Mouse (Mus musculus) embryonic facial prominence, embryonic 11.5 days (tissue): ENCODE data around the gene Zyg11a. TPM values are rescaled to one million over a fixed set of nuclear protein-coding genes. Genes with fewer than 3 reads are reported as not detected.
"Not testable (repeated sequence)": the region's sequence is repeated elsewhere in the genome, so short reads cannot be mapped to it uniquely, and the experiment has no call there.

Experiments used
- ATAC-seq: fragments of 200-750 bp; cut with Nextera tagmentation; replicated peaks from 2 replicates; pipeline ENCODE4 v1.8.0; 2017; ENCODE audit warnings: low read depth; ENCODE audit not compliant: insufficient number of reproducible peaks, low FRiP score, low TSS enrichment
- DNase-seq: peaks from one replicate; pipeline ENCODE4 v3.0.0-alpha.2; 2015; ENCODE audit warnings: low spot score
- H3K27ac ChIP-seq: fragments of 300-500 bp; sonication (generic); replicated peaks from 2 replicates; pipeline ENCODE4 v1.5.1; 2014; ENCODE audit warnings: mild to moderate bottlenecking, low read depth, low read length, control low read depth
- H3K27me3 ChIP-seq: fragments of 300-500 bp; sonication (generic); 2 replicates; pipeline ENCODE4 v1.6.1; 2014; ENCODE audit warnings: mild to moderate bottlenecking, low read length, moderate library complexity, mixed read lengths; ENCODE audit not compliant: control insufficient read depth, insufficient read depth
- H3K36me3 ChIP-seq: fragments of 300-500 bp; sonication (generic); replicated peaks from 2 replicates; pipeline ENCODE4 v1.6.1; 2014; ENCODE audit warnings: low read depth, mild to moderate bottlenecking, low read length, moderate library complexity, mixed read lengths; ENCODE audit not compliant: control insufficient read depth, insufficient read depth
- H3K4me1 ChIP-seq: fragments of 300-500 bp; sonication (generic); 2 replicates; pipeline ENCODE4 v1.6.1; 2014; ENCODE audit warnings: low read length, mixed read lengths; ENCODE audit not compliant: control insufficient read depth, insufficient read depth
- H3K4me2 ChIP-seq: fragments of 300-500 bp; sonication (generic); 2 replicates; pipeline ENCODE4 v1.6.1; 2014; ENCODE audit warnings: low read depth, mild to moderate bottlenecking, control low read depth, low read length, moderate library complexity
- H3K4me3 ChIP-seq: fragments of 300-500 bp; sonication (generic); 2 replicates; pipeline ENCODE4 v1.5.1; 2014; ENCODE audit warnings: low read depth, low read length, control low read depth
- H3K9ac ChIP-seq: fragments of 300-500 bp; sonication (generic); replicated peaks from 2 replicates; pipeline ENCODE4 v1.6.1; 2014; ENCODE audit warnings: mild to moderate bottlenecking, control low read depth, low read length
- H3K9me3 ChIP-seq: fragments of 300-500 bp; sonication (generic); replicated peaks from 2 replicates; pipeline ENCODE4 v1.6.1; 2016; ENCODE audit warnings: mild to moderate bottlenecking, low read length, inconsistent platforms, mixed read lengths; ENCODE audit not compliant: control insufficient read depth
- WGBS: fragments of 180-500 bp; shearing (Covaris S2); extraction: QIAGEN DNeasy Blood & Tissue Kit; methylation state at CpG from one replicate; pipeline ENCODE4 v1.1.7; 2014; 5-methylcytosine and 5-hydroxymethylcytosine counted together
- polyA plus RNA-seq: library from polyadenylated mRNA; unstranded; fragments of >200 nt; fragmentation: Nextera tagmentation; extraction: Ambion mirVana; gene quantifications from 2 replicates; pipeline ENCODE4 v1.2.1, GENCODE M21; 2014

The Zyg11a gene
- polyA plus RNA-seq, 1 experiment from 2014 or later, result not detected

DNA sequence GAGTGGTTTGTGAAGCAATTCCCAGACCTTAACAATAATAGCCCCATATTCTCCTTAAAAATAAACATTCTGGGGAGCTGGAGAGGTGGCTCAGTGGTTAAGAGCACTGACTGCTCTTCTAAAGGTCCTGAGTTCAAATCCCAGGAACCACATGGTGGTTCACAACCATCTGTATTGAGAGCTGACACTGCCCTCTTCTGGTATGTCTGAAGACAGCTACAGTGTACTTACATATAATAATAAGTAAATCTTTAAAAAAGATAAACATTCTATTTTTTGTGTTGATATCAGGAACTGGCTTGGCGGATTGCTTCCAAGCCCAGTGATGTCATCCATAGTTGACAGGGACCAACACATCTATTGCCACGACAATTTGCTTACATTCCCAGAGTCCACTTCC lies 74.7 kb downstream of the Zyg11a start:
- H3K27me3 ChIP-seq, H3K36me3 ChIP-seq, ATAC-seq, H3K4me2 ChIP-seq, H3K9ac ChIP-seq, H3K4me3 ChIP-seq, H3K9me3 ChIP-seq, H3K27ac ChIP-seq, H3K4me1 ChIP-seq, DNase-seq: not testable (repeated sequence)
- 90% methylated on average over 2 of the region's 2 CpGs for WGBS

DNA sequence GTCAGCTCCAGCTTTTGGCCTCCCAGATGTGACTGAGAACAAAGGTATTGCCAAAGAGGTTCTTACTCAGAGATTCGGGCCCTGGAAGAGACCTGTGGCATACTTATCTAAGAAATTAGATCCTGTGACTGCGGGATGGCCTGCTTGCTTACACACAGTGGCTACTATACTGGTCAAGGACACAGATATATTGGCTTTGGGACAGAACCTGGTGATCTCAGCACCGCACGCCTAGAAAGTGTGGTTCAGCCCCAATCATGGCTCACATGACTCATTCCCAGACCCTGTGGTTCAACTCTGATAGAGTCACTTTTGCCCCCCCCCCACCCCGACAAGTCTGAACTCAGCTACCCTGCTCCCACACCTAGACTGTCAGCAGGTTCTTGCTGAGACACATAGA lies 80.9 kb downstream of the Zyg11a start:
- no peak for ATAC-seq
- H3K4me1 ChIP-seq, result no peaks in the 10 kb centered on the region

More for the DNA sequence above, 80.9 kb downstream of the Zyg11a start:
- Histone ChIP-seq H3K9ac (no peak overlapping the region), H3K4me2 (no peak overlapping the region), H3K36me3 (no peaks in the 10 kb centered on the region), H3K9me3 (no peaks in the 10 kb centered on the region), H3K27me3 (no peaks in the 10 kb centered on the region), H3K27ac (no peak overlapping the region), H3K4me3 (no peak overlapping the region)
- 88% methylated on average over 5 of the region's 5 CpGs for WGBS
- no peak for DNase-seq

Other genes with a start within 250 kb of the Zyg11a start
- gene Slc1a7, start 249.7 kb downstream of the Zyg11a start, polyA plus RNA-seq, result 0.11 TPM in 1 of 2 replicates, not detected in the other
- 0.49 and 0.84 TPM in 2 replicates for gene Podn, start 121.6 kb downstream of the Zyg11a start, polyA plus RNA-seq
- gene Scp2, start 73.0 kb downstream of the Zyg11a start, polyA plus RNA-seq, result 183 and 186 TPM in 2 replicates
- 24.4 and 25.3 TPM in 2 replicates for gene Echdc2, start 52.6 kb downstream of the Zyg11a start, polyA plus RNA-seq
- gene Zyg11b, start 83.0 kb upstream of the Zyg11a start, polyA plus RNA-seq, result 14.0 TPM in 2 replicates
- gene Coa7, start 110.1 kb upstream of the Zyg11a start, polyA plus RNA-seq, result 53.7 and 57.0 TPM in 2 replicates
- 8.5 and 10.2 TPM in 2 replicates for gene Shisal2a, start 165.3 kb upstream of the Zyg11a start, polyA plus RNA-seq
- gene Gpx7, start 188.9 kb upstream of the Zyg11a start, polyA plus RNA-seq, result 44.9 and 46.4 TPM in 2 replicates
- gene Tut4, start 241.4 kb upstream of the Zyg11a start, polyA plus RNA-seq, result 94.6 and 110 TPM in 2 replicates